Mouse (Mus musculus): ENCODE data around the gene Gga2.

Gga2 gene

GRCm38 (mm10) chr7:121936861-121937630 is 84.0 kb downstream of the Gga2 start:
- in situ Hi-C loops (cut with MboI, MseI), result no loop called here

All from T-helper 2 cell (primary cell).